Mouse (Mus musculus) neural tube, embryonic 12.5 days (tissue): Measurements from ENCODE around the gene Tbc1d13. TPM values are rescaled to one million over a fixed set of nuclear protein-coding genes. Genes with fewer than 3 reads are reported as not detected.
A peak's percentile ranks its signal among the peaks of the same experiment; 100 is the strongest.
"Not testable (repeated sequence)": the region's sequence is repeated elsewhere in the genome, so short reads cannot be mapped to it uniquely, and the experiment has no call there.

Source experiments
- ATAC-seq: fragments of 200-750 bp; cut with Nextera tagmentation; 2 replicates; pipeline ENCODE4 v1.8.0; 2017; ENCODE audit warnings: low read depth, mild to moderate bottlenecking, moderate TSS enrichment, moderate library complexity; ENCODE audit not compliant: low FRiP score
- H3K27ac ChIP-seq: fragments of 300-500 bp; sonication (generic); 2 replicates; pipeline ENCODE4 v1.5.1; 2016
- H3K27me3 ChIP-seq: fragments of 300-500 bp; sonication (generic); replicated peaks from 2 replicates; pipeline ENCODE4 v1.6.1; 2016; ENCODE audit warnings: mild to moderate bottlenecking
- H3K36me3 ChIP-seq: fragments of 300-500 bp; sonication (generic); 2 replicates; pipeline ENCODE4 v1.6.1; 2016; ENCODE audit warnings: mild to moderate bottlenecking
- H3K4me1 ChIP-seq: fragments of 300-500 bp; sonication (generic); 2 replicates; pipeline ENCODE4 v1.6.1; 2016
- H3K4me2 ChIP-seq: fragments of 300-500 bp; sonication (generic); replicated peaks from 2 replicates; pipeline ENCODE4 v1.6.1; 2016; ENCODE audit warnings: mild to moderate bottlenecking
- H3K4me3 ChIP-seq: fragments of 300-500 bp; sonication (generic); 2 replicates; pipeline ENCODE4 v1.5.1; 2016
- H3K9ac ChIP-seq: fragments of 300-500 bp; sonication (generic); 2 replicates; pipeline ENCODE4 v1.6.1; 2016; ENCODE audit warnings: mild to moderate bottlenecking
- H3K9me3 ChIP-seq: fragments of 300-500 bp; sonication (generic); 2 replicates; pipeline ENCODE4 v1.6.1; 2016; ENCODE audit warnings: mild to moderate bottlenecking
- WGBS: fragments of 180-500 bp; shearing (Covaris S2); methylation state at CpG from one replicate; pipeline ENCODE4 v1.1.7; 2016; 5-methylcytosine and 5-hydroxymethylcytosine counted together
- polyA plus RNA-seq: library from polyadenylated mRNA; unstranded; fragments of >200 nt; fragmentation: Nextera tagmentation; extraction: Ambion mirVana; gene quantifications from 2 replicates; pipeline ENCODE4 v1.2.1, GENCODE M21; 2016

Gene Tbc1d13
- polyA plus RNA-seq, 1 experiment from 2014 or later: 11.3 TPM

DNA sequence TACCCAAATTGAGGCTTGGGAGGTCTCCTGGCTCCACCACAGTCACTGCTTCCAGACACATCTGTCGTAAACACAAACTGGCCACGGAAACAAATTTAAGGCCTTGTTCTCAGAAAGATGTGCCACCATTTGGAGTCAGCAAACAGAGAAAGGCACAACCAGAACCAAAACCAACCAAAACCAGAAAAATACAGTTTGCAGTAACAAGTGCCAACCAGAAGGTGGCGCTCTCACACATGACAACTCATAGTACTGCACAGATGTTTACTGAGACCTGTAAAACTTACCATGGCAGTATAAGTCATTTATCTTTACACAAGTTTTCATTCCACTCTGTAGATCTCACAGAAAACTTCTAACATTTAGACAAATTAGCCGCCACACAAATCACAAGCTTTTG, 33.1 kb downstream of the Tbc1d13 start:
- H3K9ac ChIP-seq: no peak overlapping the region
- no peak for ATAC-seq
- H3K4me3 ChIP-seq: no peak overlapping the region
- peaks cover 12% of the 10 kb centered on the region; the same call in 1 of the 2 replicates for H3K9me3 ChIP-seq
- WGBS: 61% methylated on average over 4 of the region's 4 CpGs
- H3K27ac ChIP-seq: no peak overlapping the region
- no peak overlapping the region for H3K4me2 ChIP-seq
- 0 out of 2 replicates have a peak, but pooled peaks cover under 1% of the 10 kb centered on the region for H3K4me1 ChIP-seq
- H3K36me3 ChIP-seq: no peaks in the 10 kb centered on the region
- no peaks in the 10 kb centered on the region for H3K27me3 ChIP-seq

DNA sequence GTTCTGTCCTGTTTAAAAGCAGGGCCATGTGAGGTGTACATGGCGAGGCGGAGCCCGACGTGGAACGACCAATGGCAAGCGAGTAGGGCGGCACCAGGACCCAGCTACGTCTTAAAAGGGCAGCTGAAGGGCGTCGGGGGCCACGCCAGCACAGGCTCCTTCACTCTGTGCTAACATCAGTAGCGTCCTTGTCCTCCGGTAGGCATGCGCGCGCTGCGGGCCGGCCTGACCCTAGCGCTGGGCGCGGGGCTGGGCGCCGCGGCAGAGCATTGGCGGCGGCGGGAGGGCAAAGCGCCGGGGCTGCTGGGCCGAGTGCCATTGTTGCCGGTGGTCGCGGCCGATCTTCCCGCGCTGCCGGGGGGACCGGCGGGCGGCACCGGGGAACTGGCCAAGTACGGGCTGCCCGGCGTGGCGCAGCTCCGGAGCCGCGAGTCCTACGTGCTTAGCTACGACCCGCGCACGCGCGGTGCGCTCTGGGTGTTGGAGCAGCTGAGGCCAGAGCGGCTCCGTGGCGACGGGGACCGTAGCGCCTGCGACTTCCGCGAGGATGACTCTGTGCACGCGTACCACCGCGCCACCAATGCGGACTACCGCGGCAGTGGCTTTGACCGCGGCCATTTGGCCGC, 37.9 kb downstream of the Tbc1d13 start, which contains the start of gene Endog:
TSS of gene Endog (plus strand) at position 123 of the 626 bp plus-strand sequence.
- peaks cover 39% of the 10 kb centered on the region for H3K36me3 ChIP-seq
- H3K9ac ChIP-seq: peak within 1 kb of the TSS; percentile 69
- WGBS: under 1% methylated on average over 75 of the region's 75 CpGs
- peak within 1 kb of the TSS; percentile 77 for H3K27ac ChIP-seq
- peaks cover 7% of the 10 kb centered on the region; the same call in 1 of the 2 replicates for H3K9me3 ChIP-seq
- peak within 1 kb of the TSS; percentile 69 for H3K4me3 ChIP-seq
- H3K4me1 ChIP-seq: peaks cover 12% of the 10 kb centered on the region
- H3K27me3 ChIP-seq: peaks cover 3% of the 10 kb centered on the region; the same call in 1 of the 2 replicates
- peak within 1 kb of the TSS; percentile 87 for H3K4me2 ChIP-seq
- ATAC-seq: peak; percentile 92

DNA sequence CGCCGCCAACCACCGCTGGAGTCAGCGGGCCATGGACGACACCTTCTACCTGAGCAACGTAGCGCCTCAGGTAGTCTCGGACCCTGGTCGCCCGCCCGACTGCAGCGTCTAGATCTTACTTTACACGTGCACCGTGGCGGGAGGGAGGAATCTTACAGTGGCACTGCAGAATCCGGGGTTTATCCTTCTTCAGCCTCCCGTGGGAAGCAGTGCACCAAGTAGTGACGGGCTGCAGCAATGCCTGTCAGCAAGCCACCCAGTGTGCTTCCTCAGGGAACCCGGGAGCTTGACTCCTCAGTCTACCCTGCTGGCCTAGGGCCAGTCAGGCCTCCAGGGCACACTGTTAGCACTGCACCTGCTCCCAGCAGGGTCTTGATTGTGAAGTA, 38.4 kb downstream of the Tbc1d13 start:
- Histone ChIP-seq H3K27ac (peak overlapping the region; percentile 77), H3K27me3 (peaks cover 3% of the 10 kb centered on the region; the same call in 1 of the 2 replicates), H3K9me3 (0 out of 2 replicates have a peak, but pooled peaks cover 2% of the 10 kb centered on the region), H3K9ac (peak overlapping the region; percentile 69), H3K4me2 (peak overlapping the region; percentile 87), H3K4me1 (peaks cover 14% of the 10 kb centered on the region), H3K36me3 (peaks cover 40% of the 10 kb centered on the region), H3K4me3 (peak overlapping the region; percentile 69)
- ATAC-seq: peak; percentile 54; the same call in 1 of the 2 replicates
- 3% methylated on average over 19 of the region's 19 CpGs for WGBS

DNA sequence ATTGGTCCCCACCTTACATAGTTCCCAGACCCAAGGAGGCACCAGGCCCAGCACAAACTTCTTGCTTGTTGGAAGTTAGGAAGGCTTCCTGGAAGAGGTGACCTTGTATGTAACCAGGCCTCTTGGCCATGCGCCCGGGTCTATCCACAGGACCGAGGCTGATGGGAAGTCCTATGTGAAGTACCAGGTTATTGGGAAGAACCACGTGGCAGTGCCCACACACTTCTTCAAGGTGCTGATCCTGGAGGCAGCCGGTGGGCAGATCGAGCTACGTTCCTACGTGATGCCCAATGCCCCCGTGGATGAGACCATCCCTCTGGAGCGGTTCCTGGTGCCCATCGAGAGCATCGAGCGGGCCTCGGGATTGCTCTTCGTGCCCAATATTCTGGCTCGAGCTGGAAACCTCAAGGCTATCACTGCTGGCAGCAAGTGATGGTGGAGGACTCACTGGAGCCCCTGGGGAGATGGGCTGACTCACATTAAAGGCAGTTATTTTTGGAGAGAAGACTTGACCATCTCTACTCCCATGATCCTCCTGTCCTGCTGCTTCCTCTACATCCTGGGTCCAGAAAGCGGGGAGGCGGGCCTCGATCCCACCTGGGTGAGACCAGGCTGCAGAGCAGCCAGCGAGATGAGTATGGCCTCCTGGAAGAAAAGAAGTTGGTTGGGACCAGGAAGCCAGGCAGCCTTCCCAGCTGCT, 40.1 kb downstream of the Tbc1d13 start:
- Histone ChIP-seq H3K4me1 (peaks cover 22% of the 10 kb centered on the region), H3K4me3 (no peak overlapping the region), H3K36me3 (peaks cover 40% of the 10 kb centered on the region), H3K27ac (no peak overlapping the region), H3K9ac (no peak overlapping the region), H3K27me3 (peaks cover 3% of the 10 kb centered on the region; the same call in 1 of the 2 replicates), H3K9me3 (no peaks in the 10 kb centered on the region), H3K4me2 (no peak overlapping the region)
- WGBS: 97% methylated on average over 20 of the region's 20 CpGs
- ATAC-seq: no peak

DNA sequence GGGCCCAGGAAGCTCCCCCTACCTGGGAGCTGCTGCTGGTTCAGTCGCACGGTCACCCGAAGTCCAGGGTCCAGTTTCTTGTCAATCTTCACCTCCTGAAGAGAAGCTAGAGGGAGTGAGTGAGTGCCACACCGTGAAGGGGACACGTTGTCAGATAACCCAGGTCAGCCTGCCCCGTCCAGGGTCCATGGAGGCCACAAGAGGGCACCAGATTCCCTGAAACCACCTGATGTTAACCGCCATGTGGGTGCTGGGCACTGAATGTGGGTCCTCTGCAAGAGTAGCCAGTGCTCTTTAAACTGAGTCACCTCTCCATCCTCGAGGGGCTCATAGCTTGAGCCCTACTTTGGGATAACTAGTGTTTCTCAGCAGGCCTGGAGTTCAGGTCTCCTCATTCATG, 42.4 kb downstream of the Tbc1d13 start:
- 93% methylated on average over 8 of the region's 8 CpGs for WGBS
- no peak overlapping the region for H3K27ac ChIP-seq
- no peak overlapping the region for H3K9ac ChIP-seq
- peaks cover 22% of the 10 kb centered on the region for H3K4me1 ChIP-seq
- no peak overlapping the region for H3K4me2 ChIP-seq
- peaks cover 40% of the 10 kb centered on the region for H3K36me3 ChIP-seq
- no peaks in the 10 kb centered on the region for H3K9me3 ChIP-seq
- no peak for ATAC-seq
- H3K4me3 ChIP-seq: no peak overlapping the region
- peaks cover 3% of the 10 kb centered on the region; the same call in 1 of the 2 replicates for H3K27me3 ChIP-seq

DNA sequence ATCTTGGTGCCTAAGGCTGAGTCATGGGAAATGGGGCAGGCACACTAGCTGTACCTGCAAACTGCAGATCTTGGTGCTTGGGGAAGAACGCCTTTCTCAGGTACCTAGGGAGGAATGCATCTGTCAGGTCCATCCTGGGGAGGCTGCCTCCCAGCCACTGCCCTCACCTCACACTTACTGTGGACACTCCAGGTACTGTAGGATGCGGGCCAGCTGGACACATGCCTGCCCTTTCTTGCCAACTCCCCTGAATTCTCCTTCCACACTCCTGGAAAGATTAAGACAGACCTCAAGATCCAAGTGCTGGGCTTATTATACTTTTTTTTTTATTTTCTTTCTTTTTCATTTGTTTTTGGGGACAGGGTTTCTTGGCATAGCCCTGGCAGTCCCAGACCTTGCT, 43.0 kb downstream of the Tbc1d13 start:
- Histone ChIP-seq H3K36me3 (peaks cover 40% of the 10 kb centered on the region), H3K9ac (no peak overlapping the region)
- WGBS: 97% methylated on average over 2 of the region's 2 CpGs

DNA sequence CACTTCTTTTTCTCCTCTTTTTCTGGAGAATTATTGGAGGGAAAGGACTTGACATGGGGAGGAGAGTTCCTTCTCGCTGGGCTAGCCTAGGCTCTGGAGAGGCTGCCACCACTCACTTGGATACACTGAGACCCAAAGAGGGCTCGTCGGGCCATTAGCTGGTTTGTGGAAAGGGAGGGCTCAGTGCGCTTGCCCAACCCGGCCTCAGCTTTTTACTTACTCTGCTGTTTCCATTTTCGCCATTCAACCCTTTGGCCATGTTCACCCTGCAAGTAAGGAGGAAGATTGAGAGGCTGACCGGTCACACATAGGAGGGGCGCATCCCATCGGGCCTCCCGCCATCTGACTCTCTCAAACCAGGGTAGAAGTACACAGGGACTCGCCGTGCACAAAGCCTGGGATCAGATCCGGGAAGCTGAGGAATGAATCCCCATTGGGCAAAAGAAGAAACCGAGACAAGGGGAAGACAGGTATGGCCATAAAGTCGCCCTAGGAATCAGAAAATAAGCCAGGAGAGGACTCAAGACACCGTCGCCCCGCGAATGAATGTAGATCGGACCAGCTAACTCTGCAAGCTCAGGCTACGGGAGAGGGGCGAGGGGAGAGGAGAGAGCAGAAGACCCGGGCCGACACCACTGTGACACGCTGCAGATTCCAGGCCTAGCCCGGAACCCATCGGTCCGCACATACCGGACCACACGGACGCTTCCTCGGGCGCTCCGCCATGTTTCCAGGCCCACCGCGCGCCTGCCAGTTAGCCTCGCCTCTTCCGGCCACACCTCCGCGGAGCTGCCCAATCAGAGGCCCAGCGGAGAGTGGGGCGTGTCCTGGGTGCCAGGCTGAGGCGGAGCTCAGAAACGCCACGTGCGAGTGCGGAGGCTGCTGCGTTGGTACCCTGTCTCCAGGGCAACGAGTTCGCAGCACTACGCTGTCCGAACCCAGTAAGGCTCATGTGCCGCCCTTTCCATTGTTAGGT, 44.4 kb downstream of the Tbc1d13 start, which contains the start of gene Spout1:
TSS of gene Spout1 (minus strand) at position 760 of the 976 bp plus-strand sequence.
- WGBS: 3% methylated on average over 54 of the region's 54 CpGs
- Histone ChIP-seq H3K9me3 (no peaks in the 10 kb centered on the region), H3K27ac (no peak within 1 kb of the TSS), H3K36me3 (peaks cover 36% of the 10 kb centered on the region), H3K9ac (peak within 1 kb of the TSS; percentile 70), H3K27me3 (peaks cover 1% of the 10 kb centered on the region; the same call in 1 of the 2 replicates), H3K4me1 (peaks cover 11% of the 10 kb centered on the region), H3K4me2 (peak within 1 kb of the TSS; percentile 88), H3K4me3 (peak within 1 kb of the TSS; percentile 68)
- peak; percentile 99 for ATAC-seq

More for the DNA sequence above, 43.0 kb downstream of the Tbc1d13 start:
- Histone ChIP-seq H3K4me1 (peaks cover 22% of the 10 kb centered on the region), H3K9me3 (no peaks in the 10 kb centered on the region), H3K27ac (no peak overlapping the region), H3K27me3 (peaks cover 3% of the 10 kb centered on the region; the same call in 1 of the 2 replicates), H3K4me2 (no peak overlapping the region), H3K4me3 (no peak overlapping the region)
- ATAC-seq: no peak

DNA sequence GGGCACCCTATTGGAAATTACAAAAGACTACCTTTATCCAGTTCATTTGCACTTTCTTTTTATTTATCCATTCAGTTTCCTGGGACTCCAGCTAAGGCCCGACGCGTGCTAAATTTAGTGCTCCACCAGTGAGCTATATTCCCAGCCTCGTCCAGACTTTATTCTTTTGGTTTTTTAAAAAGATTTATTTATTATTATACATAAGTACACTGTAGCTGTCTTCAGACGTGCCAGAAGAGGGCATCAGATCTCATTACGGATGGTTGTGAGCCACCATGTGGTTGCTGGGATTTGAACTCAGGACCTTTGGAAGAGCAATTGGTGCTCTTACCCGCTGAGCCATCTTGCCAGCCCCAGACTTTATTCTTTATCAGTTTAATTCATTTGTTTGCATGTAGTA, 45.2 kb downstream of the Tbc1d13 start:
- not testable (repeated sequence) for H3K9me3 ChIP-seq, H3K9ac ChIP-seq, H3K27me3 ChIP-seq, ATAC-seq, H3K27ac ChIP-seq
- Histone ChIP-seq H3K4me2 (peak overlapping the region; percentile 88), H3K36me3 (peaks cover 29% of the 10 kb centered on the region), H3K4me3 (peak overlapping the region; percentile 68), H3K4me1 (peaks cover 11% of the 10 kb centered on the region)
- 41% methylated on average over 7 of the region's 7 CpGs for WGBS

DNA sequence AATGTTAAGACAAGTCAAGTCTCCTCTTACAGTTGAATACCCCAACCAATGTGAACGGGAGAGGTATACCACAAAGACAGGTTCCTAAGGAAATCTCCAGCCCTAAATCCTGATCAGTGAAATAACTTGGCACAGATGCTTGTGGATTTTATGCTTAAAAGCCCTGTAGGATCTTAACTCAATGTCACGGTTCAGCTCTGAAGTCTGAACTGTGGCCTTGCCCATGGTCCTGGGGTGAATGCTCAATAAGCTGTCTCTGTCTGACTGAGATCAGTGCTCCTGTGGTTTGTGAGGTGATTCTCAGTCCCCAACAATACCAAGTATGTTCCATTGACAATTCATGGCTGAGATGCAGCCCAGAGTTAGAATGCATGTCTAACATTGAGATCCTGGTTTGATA, 48.9 kb downstream of the Tbc1d13 start:
- H3K4me2 ChIP-seq: no peak overlapping the region
- no peak for ATAC-seq
- H3K9ac ChIP-seq: no peak overlapping the region
- no peaks in the 10 kb centered on the region for H3K9me3 ChIP-seq
- 91% methylated on average over 2 of the region's 2 CpGs for WGBS
- peaks cover 4% of the 10 kb centered on the region for H3K4me1 ChIP-seq
- H3K27me3 ChIP-seq: no peaks in the 10 kb centered on the region
- no peak overlapping the region for H3K4me3 ChIP-seq
- H3K27ac ChIP-seq: no peak overlapping the region
- peaks cover 6% of the 10 kb centered on the region for H3K36me3 ChIP-seq

DNA sequence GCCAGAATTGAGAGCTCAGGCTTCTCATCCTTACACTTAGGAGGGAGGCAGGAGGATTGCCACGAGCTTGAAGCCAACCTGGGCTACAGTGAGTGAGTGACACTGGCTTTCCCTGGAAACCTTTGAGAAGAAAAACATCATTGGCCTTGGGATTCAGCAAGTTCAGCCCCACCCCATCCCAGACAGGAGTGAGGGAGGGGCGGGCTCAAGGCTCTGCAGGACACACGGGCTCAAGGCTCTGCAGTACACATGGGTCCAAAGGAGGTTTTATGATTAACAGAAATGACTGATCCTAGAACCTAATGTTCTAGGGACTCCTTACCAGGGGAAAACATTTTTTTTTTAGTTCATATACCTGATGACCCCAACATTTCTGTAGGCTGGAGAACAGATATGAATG, 50.2 kb downstream of the Tbc1d13 start:
- 76% methylated on average over 3 of the region's 3 CpGs for WGBS
- no peaks in the 10 kb centered on the region for H3K9me3 ChIP-seq
- peaks cover 6% of the 10 kb centered on the region for H3K36me3 ChIP-seq
- no peak overlapping the region for H3K4me2 ChIP-seq
- H3K9ac ChIP-seq: no peak overlapping the region
- no peaks in the 10 kb centered on the region for H3K27me3 ChIP-seq
- no peak for ATAC-seq
- H3K4me3 ChIP-seq: no peak overlapping the region
- H3K27ac ChIP-seq: no peak overlapping the region
- no peaks in the 10 kb centered on the region for H3K4me1 ChIP-seq

DNA sequence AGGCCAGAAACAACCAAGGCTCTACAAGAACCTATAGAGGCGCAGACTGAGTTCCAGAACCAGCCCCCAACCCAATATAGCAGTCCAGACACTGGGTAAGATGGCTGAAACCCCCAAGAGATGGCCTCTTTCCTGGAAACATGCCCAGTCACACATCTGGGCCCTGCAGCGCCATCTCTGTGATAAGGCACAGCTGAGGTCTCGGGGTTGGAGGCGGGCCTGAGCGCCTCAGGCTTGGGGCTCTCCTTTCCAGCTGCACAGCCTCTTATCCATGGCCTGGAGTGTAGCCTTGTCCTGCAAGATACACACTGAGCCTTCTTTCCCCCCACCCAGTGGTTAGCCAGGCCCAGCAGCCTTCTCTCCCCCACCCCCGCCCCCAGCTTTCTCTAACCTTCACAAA, 51.7 kb downstream of the Tbc1d13 start:
- Histone ChIP-seq H3K36me3 (peaks cover 6% of the 10 kb centered on the region), H3K4me1 (no peaks in the 10 kb centered on the region), H3K9me3 (no peaks in the 10 kb centered on the region), H3K9ac (no peak overlapping the region), H3K27me3 (no peaks in the 10 kb centered on the region), H3K27ac (no peak overlapping the region), H3K4me3 (no peak overlapping the region), H3K4me2 (no peak overlapping the region)
- ATAC-seq: no peak
- 89% methylated on average over 6 of the region's 6 CpGs for WGBS
